Mouse (Mus musculus): ENCODE data around the gene Tpk1. TPM values are rescaled to one million over a fixed set of nuclear protein-coding genes. Genes with fewer than 3 reads are reported as not detected.
"Not testable (repeated sequence)": the region's sequence is repeated elsewhere in the genome, so short reads cannot be mapped to it uniquely, and the experiment has no call there.

The Tpk1 gene
- total RNA-seq, 2 experiments from 2014 or later = 1.8 to 2.1 TPM

- Histone ChIP-seq H3K4me3 (no peak overlapping the region), H3K27ac (no peak overlapping the region)
- intact Hi-C loops (cut with DNase I) = no loop called here
- DNase-seq = no peak
- no peak for TF ChIP-seq CTCF (IDR thresholded peaks at IDR 0.05)
Measured at GRCm38 (mm10) chr6:43636980-43637638, 29.0 kb downstream of the Tpk1 start.

DNA sequence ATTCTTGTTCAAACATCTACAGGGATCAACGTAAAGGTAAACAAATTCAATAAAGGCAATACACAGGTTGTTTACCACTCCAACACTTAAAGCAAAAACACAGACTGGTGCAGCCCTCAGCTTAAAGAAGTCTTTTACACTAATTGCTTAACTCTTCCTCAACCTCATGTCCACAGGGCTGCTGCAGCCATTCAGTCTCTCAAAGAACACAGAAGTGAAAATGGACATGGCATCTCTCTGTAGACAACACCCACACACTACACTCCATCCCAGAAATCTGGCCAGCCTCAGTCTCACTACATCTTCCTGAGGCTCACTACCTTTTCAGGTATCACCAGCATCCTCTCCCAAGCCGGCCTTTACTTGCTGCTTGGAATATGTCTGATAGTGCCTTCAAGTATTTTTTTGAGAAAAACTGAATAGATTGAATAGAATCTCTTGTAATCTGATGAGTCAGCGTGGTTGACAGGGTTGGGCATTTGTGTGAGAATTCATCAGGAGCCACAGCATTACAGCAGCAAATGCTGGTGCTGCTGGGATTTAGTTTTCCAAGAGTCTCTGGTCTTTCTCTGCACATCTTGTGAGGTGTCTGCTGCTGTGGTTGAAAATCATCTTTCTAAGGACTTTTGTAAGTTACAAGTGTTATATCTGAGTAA, 32.6 kb downstream of the Tpk1 start:
- intact Hi-C loops (cut with DNase I) = no loop called here
- no peak overlapping the region for H3K4me3 ChIP-seq
- H3K27ac ChIP-seq = no peak overlapping the region
- no peak for DNase-seq
- no peak for TF ChIP-seq CTCF (IDR thresholded peaks at IDR 0.05)

- H3K27ac ChIP-seq = no peak overlapping the region
- intact Hi-C loops (cut with DNase I) = no loop called here
- no peak for DNase-seq
- no peak overlapping the region for H3K4me3 ChIP-seq
- TF ChIP-seq CTCF (IDR thresholded peaks at IDR 0.05) = no peak
Measured at GRCm38 (mm10) chr6:43632871-43633270, 33.2 kb downstream of the Tpk1 start.

- H3K4me3 ChIP-seq; intact Hi-C loops (cut with DNase I); DNase-seq; H3K27ac ChIP-seq: not testable (repeated sequence)
Measured at GRCm38 (mm10) chr6:43623448-43623847, 42.6 kb downstream of the Tpk1 start.

GRCm38 (mm10) chr6:43619258-43619657, 46.8 kb downstream of the Tpk1 start:
- intact Hi-C loops (cut with DNase I) = no loop called here
- TF ChIP-seq CTCF (IDR thresholded peaks at IDR 0.05) = no peak

DNA sequence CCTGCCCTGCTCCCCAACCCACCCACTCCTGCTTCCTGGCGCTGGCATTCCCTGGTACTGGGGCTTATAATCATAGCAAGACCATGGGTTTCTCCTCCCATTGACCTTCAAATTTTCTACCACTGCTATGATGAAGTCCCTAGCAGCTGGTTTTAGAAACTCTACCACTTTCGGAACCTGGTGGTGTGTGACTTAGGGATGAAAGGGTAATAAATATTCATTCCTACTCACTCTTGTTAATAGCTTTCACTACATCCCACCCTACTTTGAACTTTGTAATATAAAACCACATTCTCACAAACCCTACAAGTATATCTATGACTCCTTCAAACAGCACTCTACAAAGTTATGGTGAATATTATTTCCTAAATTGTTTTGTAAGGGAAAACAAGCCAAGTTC, 54.3 kb downstream of the Tpk1 start:
- no peak overlapping the region for H3K4me3 ChIP-seq
- no peak overlapping the region for H3K27ac ChIP-seq
- DNase-seq = no peak
- intact Hi-C loops (cut with DNase I) = no loop called here
- TF ChIP-seq CTCF (IDR thresholded peaks at IDR 0.05) = no peak

More at GRCm38 (mm10) chr6:43619258-43619657, 46.8 kb downstream of the Tpk1 start:
- DNase-seq = no peak
- Histone ChIP-seq H3K27ac (no peak overlapping the region), H3K4me3 (no peak overlapping the region)

- intact Hi-C loops (cut with DNase I) = no loop called here
- no peak overlapping the region for H3K27ac ChIP-seq
- TF ChIP-seq CTCF (IDR thresholded peaks at IDR 0.05) = no peak
- H3K4me3 ChIP-seq = no peak overlapping the region
- DNase-seq = no peak
Measured at GRCm38 (mm10) chr6:43590841-43591541, 75.1 kb downstream of the Tpk1 start.

GRCm38 (mm10) chr6:43585274-43585673, 80.8 kb downstream of the Tpk1 start:
- H3K27ac ChIP-seq = no peak overlapping the region
- intact Hi-C loops (cut with DNase I) = no loop called here
- no peak for TF ChIP-seq CTCF (IDR thresholded peaks at IDR 0.05)

DNA sequence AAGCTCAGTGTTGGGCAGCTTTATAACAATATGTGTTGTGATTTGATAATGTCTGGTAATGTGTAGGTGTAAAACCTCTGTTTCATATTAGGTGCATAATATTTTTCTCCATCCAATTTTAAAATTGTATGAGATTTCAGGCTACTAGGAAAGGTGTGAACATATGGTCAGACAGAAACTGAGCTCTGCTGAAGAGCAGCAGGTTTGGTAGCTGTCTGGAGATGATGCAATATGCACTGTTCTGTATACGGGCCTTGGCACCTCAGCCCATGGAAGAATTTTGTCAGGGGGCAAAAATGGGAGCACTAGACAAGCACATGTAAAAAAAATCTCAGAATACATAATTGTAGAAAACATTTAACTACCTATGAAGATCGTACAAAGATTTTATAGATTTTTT, 84.3 kb downstream of the Tpk1 start:
- Histone ChIP-seq H3K4me3 (no peak overlapping the region), H3K27ac (no peak overlapping the region)
- intact Hi-C loops (cut with DNase I) = no loop called here
- DNase-seq = no peak
- TF ChIP-seq CTCF (IDR thresholded peaks at IDR 0.05) = no peak

More at GRCm38 (mm10) chr6:43585274-43585673, 80.8 kb downstream of the Tpk1 start:
- H3K4me3 ChIP-seq = no peak overlapping the region
- DNase-seq = no peak

GRCm38 (mm10) chr6:43567885-43568284, 98.2 kb downstream of the Tpk1 start:
- DNase-seq = no peak

GRCm38 (mm10) chr6:43562474-43562873, 103.6 kb downstream of the Tpk1 start:
- Histone ChIP-seq H3K27ac (no peak overlapping the region), H3K4me3 (no peak overlapping the region)
- no peak for DNase-seq
- intact Hi-C loops (cut with DNase I) = no loop called here
- no peak for TF ChIP-seq CTCF (IDR thresholded peaks at IDR 0.05)

More at GRCm38 (mm10) chr6:43567885-43568284, 98.2 kb downstream of the Tpk1 start:
- H3K27ac ChIP-seq = no peak overlapping the region
- TF ChIP-seq CTCF (IDR thresholded peaks at IDR 0.05) = no peak
- H3K4me3 ChIP-seq = no peak overlapping the region
- intact Hi-C loops (cut with DNase I) = no loop called here

DNA sequence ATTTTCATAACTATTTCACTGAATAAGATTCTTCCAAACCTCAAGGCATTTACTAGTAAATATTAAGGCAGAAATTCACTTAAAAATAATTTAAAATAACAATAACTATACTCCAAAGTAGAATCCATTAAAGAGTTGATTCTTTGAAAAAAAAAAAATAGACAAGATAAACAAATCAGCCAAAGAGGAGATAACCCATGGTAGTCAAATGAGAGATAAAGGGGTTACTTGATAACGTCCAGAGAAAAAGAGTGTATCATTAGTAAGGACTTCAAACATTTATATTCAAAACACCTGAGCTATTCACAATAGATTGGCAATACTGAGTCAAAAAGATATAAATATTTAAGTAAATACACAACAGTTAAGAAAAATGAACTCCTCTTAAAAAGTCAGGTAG, 114.7 kb downstream of the Tpk1 start:
- intact Hi-C loops (cut with DNase I) = no loop called here
- no peak overlapping the region for H3K27ac ChIP-seq
- no peak for TF ChIP-seq CTCF (IDR thresholded peaks at IDR 0.05)
- no peak overlapping the region for H3K4me3 ChIP-seq
- DNase-seq = no peak

DNA sequence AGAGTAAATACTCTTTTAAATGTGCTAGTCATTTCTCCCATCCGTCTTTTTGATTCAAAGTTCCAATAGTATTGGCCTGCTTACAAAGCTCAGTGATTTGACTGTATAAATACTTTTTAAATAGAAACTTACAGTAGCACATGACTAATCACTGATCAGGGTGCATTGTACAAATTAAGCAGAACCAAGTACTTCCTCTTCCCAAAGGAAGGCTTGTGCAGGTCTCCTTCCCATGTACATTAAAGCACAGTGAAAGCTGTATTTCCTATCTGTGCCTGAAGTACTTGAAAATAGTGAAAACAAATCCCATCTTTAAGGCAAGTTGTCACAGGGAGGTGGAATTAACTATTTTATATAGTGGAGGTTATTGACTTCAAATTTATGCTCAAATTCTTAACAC, 119.5 kb downstream of the Tpk1 start:
- intact Hi-C loops (cut with DNase I) = no loop called here
- no peak for DNase-seq
- Histone ChIP-seq H3K4me3 (no peak overlapping the region), H3K27ac (no peak overlapping the region)
- TF ChIP-seq CTCF (IDR thresholded peaks at IDR 0.05) = no peak
